Mouse (Mus musculus) adrenal gland (tissue): ENCODE results near the gene Fcgr1.

Experiments used
- microRNA-seq, 2 experiments: library from miRNA; unstranded; fragments of <30 nt; microRNA quantifications; one replicate each; pipeline ENCODE4; 2019

Fcgr1 gene

Small RNAs within 50 kb of the gene (microRNA-seq; reads per million reads assigned to microRNA genes)
- gene Gm47311, result 0 reads per million in 2 experiments
- gene Gm47313, result 0 reads per million in 2 experiments
